Mouse (Mus musculus) pancreas, adult 10 weeks (tissue): ENCODE data around the gene Cdnf. TPM values are rescaled to one million over a fixed set of nuclear protein-coding genes. Genes with fewer than 3 reads are reported as not detected.

Experiments
- polyA plus RNA-seq: library from polyadenylated mRNA; stranded (reverse); fragments of 350-450 nt; fragmentation: Illumina TruSeq; extraction: RNeasy Lipid Tissue Mini Kit (QIAGEN cat#74804); gene quantifications from one replicate; pipeline ENCODE4 v1.2.3, GENCODE M21; 2015; ENCODE audit warnings: low read depth, low replicate concordance; ENCODE audit not compliant: insufficient read depth

Gene Cdnf
- polyA plus RNA-seq, result not detected

GRCm38 (mm10) chr2:3512552-3513454 is at the start of gene Cdnf, which contains the start of the genes Gm45902 and Hspa14:
Gene Cdnf (plus strand): TSS chr2:3513030.
Gene Gm45902 (minus strand): TSS chr2:3512790.
Gene Hspa14 (minus strand): TSS chr2:3512814.

GRCm38 (mm10) chr2:3474861-3475283 is 38.0 kb upstream of the Cdnf start, which contains the start of gene Suv39h2:
Gene Suv39h2 (minus strand): TSS chr2:3475031.

GRCm38 (mm10) chr2:3570186-3570585 is 57.4 kb downstream of the Cdnf start, which contains the start of gene Fam107b:
Gene Fam107b (plus strand): TSS chr2:3570488.

Other genes with a start within 250 kb of the Cdnf start
- gene Nmt2, start 228.8 kb upstream of the Cdnf start, polyA plus RNA-seq, result 7.4 TPM
- 4.8 TPM for gene Rpp38, start 180.4 kb upstream of the Cdnf start, polyA plus RNA-seq
- gene Acbd7, start 176.9 kb upstream of the Cdnf start, polyA plus RNA-seq, result not detected
- not detected for gene Olah, start 115.8 kb upstream of the Cdnf start, polyA plus RNA-seq
- not detected for gene Meig1, start 90.4 kb upstream of the Cdnf start, polyA plus RNA-seq
- 2.3 TPM for gene Dclre1c, start 88.9 kb upstream of the Cdnf start, polyA plus RNA-seq
- 0.50 TPM for gene Suv39h2, start 38.0 kb upstream of the Cdnf start, polyA plus RNA-seq
- gene Gm45902, start 240 bp upstream of the Cdnf start, polyA plus RNA-seq, result 0.55 TPM
- 6.8 TPM for gene Hspa14, start 216 bp upstream of the Cdnf start, polyA plus RNA-seq
- gene Fam107b, start 57.5 kb downstream of the Cdnf start, polyA plus RNA-seq, result 6.4 TPM